Mouse (Mus musculus): Measurements from ENCODE around the gene Commd9. TPM values are rescaled to one million over a fixed set of nuclear protein-coding genes. Genes with fewer than 3 reads are reported as not detected.

The Commd9 gene
- polyA plus RNA-seq, 1 experiment from 2014 or later: 61.2 TPM

Other genes starting within 250 kb of the Commd9 start
- 0.03 TPM in 1 of 2 replicates, not detected in the other for gene Rag1, start 236.7 kb upstream of the Commd9 start, polyA plus RNA-seq (2014; fragmentation: Nextera tagmentation; extraction: Ambion mirVana)
- gene B230118H07Rik, start 236.7 kb upstream of the Commd9 start, polyA plus RNA-seq (2014; fragmentation: Nextera tagmentation; extraction: Ambion mirVana): 60.6 and 83.0 TPM in 2 replicates
- 7.5 and 18.4 TPM in 2 replicates for gene Traf6, start 207.8 kb upstream of the Commd9 start, polyA plus RNA-seq (2014; fragmentation: Nextera tagmentation; extraction: Ambion mirVana)
- 44.4 and 56.8 TPM in 2 replicates for gene Prr5l, start 3.2 kb upstream of the Commd9 start, polyA plus RNA-seq (2014; fragmentation: Nextera tagmentation; extraction: Ambion mirVana)

Measured in kidney, embryonic 14.5 days (tissue).